Mouse (Mus musculus): ENCODE measurements around the gene Gm10670.
"Not testable (repeated sequence)": the region's sequence is repeated elsewhere in the genome, so short reads cannot be mapped to it uniquely, and the experiment has no call there.

Gene Gm10670

GRCm38 (mm10) chr7:20474825-20475224 lies at the start of gene Gm10670:
Gm10670 (minus strand) TSS chr7:20474925.
- not testable (repeated sequence) for DNase-seq (ENCODE audit: low spot score in 2 of 2)

- DNase-seq (ENCODE audit: low spot score in 2 of 2), result not testable (repeated sequence)
Measured at GRCm38 (mm10) chr7:20510434-20510833, 35.7 kb upstream of the Gm10670 start, which contains the start of gene Vmn1r103. Vmn1r103 (minus strand) TSS chr7:20510534.

GRCm38 (mm10) chr7:20442493-20442892 lies 32.2 kb downstream of the Gm10670 start, which contains the start of gene Vmn1r101:
Vmn1r101 (minus strand) TSS chr7:20442593.
- DNase-seq (ENCODE audit: low spot score in 2 of 2), result not testable (repeated sequence)

Measured in frontal cortex, postnatal 25 days (tissue).